Mouse (Mus musculus) brain, embryonic 14.5 days (tissue): Measurements from ENCODE around the gene Bach2. TPM values are rescaled to one million over a fixed set of nuclear protein-coding genes. Genes with fewer than 3 reads are reported as not detected.
A peak's percentile ranks its signal among the peaks of the same experiment; 100 is the strongest.

Experiments used
- DNase-seq: peaks from one replicate; pipeline ENCODE4 v3.0.0-alpha.2; 2011; ENCODE audit warnings: low read depth
- CTCF ChIP-seq: fragments of 200-500 bp; IDR thresholded peaks from 2 replicates; pipeline ENCODE4 v1.5.1; 2012; ENCODE audit warnings: inconsistent platforms, mild to moderate bottlenecking, moderate library complexity, borderline replicate concordance; ENCODE audit not compliant: insufficient read depth, insufficient read length; ENCODE audit errors: extremely low read depth
- POLR2A ChIP-seq: fragments of 200-500 bp; IDR thresholded peaks from 2 replicates; pipeline ENCODE4 v1.6.1; 2012; ENCODE audit warnings: mild to moderate bottlenecking, inconsistent platforms, borderline replicate concordance; ENCODE audit not compliant: poor library complexity, insufficient read depth, insufficient read length, severe bottlenecking; ENCODE audit errors: extremely low read depth
- polyA plus RNA-seq: library from polyadenylated mRNA; depleted of rRNA; stranded (reverse); fragments of >200 nt; gene quantifications from 2 replicates; pipeline ENCODE4 v1.2.3, GENCODE M21; 2012

Bach2 gene
- polyA plus RNA-seq, 1 experiment: 31.4 TPM

GRCm38 (mm10) chr4:32325596-32325995, 87.0 kb downstream of the Bach2 start:
- peak; percentile 84 for DNase-seq
- no peak for TF ChIP-seq POLR2A
- TF ChIP-seq CTCF: no peak

- DNase-seq: peak; percentile 71
- TF ChIP-seq POLR2A (no peak), CTCF (no peak)
These were observed 87.7 kb downstream of the Bach2 start for GRCm38 (mm10) chr4:32326279-32326678.

DNA sequence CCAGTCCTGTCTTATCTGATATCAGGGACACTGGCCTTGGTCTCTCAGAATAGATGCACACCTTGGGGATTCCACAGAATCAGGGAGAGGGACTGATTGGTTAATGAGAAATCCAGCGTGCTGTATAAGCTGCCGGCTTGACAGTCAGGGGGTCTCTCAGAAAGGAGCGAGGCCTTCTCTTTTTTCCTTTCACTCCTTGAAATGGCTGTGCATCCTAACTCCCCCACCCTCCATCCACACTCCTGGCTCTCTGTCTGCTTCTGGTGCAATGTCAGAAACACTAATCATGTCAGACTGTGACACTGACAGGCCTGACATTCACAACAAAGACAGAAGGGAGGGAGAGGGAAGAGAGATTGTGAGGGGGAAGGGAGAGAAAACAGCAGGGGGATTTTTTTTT, 88.3 kb downstream of the Bach2 start:
- DNase-seq: peak; percentile 88
- TF ChIP-seq POLR2A: no peak

DNA sequence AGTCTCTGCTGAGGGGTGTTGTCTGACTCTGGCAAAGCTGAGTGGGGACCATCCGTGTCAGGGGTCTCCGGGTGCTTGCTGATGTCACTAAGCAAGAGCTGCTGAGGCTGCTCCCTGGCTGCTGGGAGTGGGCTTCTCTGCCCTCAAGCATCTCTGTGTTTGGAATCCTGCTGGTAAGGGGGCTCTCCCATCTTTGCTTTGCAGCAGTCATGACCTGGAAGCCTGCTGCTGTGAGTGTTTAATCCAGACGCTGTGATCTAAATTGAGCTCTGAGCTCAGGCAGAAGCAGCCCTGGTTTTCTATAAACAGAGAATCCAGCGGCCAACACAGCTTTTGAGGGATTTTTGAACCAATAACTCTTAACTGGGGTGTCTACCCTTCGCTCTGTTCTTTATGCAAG, 89.0 kb downstream of the Bach2 start:
- TF ChIP-seq POLR2A (no peak), CTCF (no peak)
- peak; percentile 66 for DNase-seq

DNA sequence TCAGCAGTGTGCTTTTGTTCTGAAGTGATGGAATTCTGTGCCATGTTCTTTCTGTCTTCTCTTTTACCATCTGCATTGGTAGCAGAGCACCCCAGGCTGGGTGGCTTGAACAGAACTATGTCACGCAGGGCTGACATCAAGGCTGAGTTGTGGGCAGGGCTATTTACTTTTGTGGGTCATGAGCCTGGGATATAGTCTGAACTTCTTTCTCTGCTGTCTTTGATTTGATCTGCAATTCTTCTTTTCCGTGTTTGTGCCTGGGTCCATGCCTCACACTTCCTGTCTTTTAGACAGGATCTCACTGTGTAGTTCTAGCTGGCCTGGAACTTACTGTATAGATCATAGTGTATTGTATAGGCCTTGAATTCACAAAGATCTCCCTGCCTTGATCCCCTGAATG, 90.0 kb downstream of the Bach2 start:
- no peak for TF ChIP-seq CTCF
- TF ChIP-seq POLR2A: no peak
- DNase-seq: no peak

DNA sequence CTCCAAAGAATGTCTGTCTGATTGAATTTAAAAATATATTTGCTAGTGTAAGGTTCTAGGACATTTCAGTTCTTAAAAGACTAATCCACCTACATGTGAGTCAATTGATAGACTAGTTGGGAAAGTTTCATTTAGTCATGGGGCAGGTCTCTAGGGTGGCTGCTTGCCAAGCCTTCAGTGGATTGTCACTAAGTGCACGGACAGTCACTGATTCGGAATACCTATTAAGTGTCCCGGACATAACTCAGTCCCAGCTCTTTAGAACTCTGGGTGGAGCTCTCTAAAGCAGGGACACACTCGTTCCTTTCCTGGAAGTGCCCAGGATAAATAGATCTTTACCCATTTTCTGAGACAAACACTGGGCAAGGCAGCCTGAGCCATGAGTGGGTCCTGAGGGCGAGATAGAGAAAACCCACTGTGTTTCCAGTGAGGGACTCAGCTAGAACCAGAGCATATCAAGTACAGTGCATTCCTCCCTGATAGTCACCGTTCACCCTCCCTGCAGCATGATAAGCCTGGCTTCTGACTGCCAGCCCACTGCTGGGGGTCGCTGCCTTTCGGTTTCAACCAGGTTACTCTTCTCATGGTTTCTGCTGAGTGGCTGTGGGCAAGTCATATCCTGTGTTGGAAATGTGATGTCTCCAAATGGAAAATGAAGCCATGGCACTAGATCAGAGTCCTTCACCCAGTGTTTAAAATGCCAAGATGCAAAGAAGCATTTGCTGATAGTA, 92.1 kb downstream of the Bach2 start:
- DNase-seq: no peak
- no peak for TF ChIP-seq CTCF
- TF ChIP-seq POLR2A: no peak

DNA sequence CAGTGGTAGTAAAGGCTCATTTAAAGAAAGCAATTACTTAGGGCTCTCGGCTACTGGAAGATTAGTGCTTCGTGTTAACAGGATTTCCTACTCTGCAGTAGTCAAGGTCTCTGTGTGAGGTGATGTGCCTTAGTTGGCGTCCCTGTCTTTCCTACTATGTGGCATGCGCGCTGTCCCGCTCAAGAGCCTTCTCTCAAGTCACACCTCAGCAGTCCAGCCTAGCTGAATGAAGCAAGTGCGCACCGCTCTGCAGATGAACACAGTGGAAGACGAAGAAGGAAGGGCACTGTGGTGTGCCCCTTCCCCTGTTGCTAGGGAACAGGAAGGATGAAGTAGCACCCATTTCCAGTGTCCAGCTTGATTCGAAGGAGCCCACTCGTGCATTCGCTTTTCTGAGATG, 93.4 kb downstream of the Bach2 start:
- TF ChIP-seq POLR2A (no peak), CTCF (no peak)
- no peak for DNase-seq

GRCm38 (mm10) chr4:32334131-32334530, 95.5 kb downstream of the Bach2 start:
- no peak for TF ChIP-seq CTCF
- no peak for TF ChIP-seq POLR2A
- no peak for DNase-seq

DNA sequence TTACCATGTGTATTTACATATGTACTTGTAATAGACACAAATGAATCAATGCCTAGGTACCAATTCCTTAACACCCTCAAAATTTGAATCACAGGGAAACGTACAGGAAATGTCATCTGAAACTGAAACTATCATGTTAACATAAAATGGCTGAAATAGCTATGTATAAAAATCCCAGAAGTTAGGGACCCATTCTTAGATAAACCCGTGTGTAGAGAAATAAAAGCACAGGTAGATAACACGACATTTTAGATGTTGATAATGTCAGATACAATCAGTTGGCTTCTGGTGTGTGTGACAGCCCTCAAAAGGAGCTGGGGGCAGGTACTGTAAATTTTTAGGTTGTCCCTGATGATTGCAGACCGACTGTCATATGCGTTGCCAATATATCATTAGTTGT, 96.2 kb downstream of the Bach2 start:
- DNase-seq: no peak
- TF ChIP-seq POLR2A: no peak
- TF ChIP-seq CTCF: no peak

- no peak for TF ChIP-seq POLR2A
- TF ChIP-seq CTCF: no peak
- no peak for DNase-seq
These were observed 97.1 kb downstream of the Bach2 start for GRCm38 (mm10) chr4:32335659-32336058.

- TF ChIP-seq POLR2A (no peak), CTCF (no peak)
- DNase-seq: no peak
These were observed 98.0 kb downstream of the Bach2 start for GRCm38 (mm10) chr4:32336642-32337041.

DNA sequence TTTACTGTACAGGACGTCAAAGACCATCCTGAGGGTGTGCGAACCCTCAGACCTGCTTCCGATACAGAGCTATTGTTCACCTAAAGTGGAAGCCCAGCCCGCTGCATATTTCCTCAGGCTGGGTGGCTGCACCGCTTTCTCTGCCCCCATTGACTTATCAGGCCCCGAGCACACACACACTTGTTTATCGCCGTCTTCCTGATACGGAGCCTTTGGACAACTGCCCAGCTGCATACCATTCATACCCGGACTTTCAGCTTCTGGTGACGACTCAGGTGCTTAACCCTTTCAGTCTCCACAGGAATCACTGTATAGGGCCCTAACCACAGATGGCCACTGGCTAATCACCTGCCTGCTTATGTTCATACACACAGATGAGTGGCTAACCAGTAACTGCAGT, 99.0 kb downstream of the Bach2 start:
- DNase-seq: peak; percentile 56
- TF ChIP-seq POLR2A (no peak), CTCF (no peak)
